Mouse (Mus musculus) spleen, postnatal 0 days (tissue): ENCODE data around the gene Bag6. TPM values are rescaled to one million over a fixed set of nuclear protein-coding genes. Genes with fewer than 3 reads are reported as not detected.

ENCODE experiments used
- polyA plus RNA-seq: library from polyadenylated mRNA; unstranded; fragments of >200 nt; fragmentation: Nextera tagmentation; extraction: Ambion mirVana; gene quantifications from 2 replicates; pipeline ENCODE4 v1.2.1, GENCODE M21; 2015

The Bag6 gene
- polyA plus RNA-seq, 1 experiment from 2014 or later: 32.4 TPM

Other genes starting within 250 kb of the Bag6 start
- gene C2, start 236.9 kb upstream of the Bag6 start, polyA plus RNA-seq: 7.5 and 11.8 TPM in 2 replicates
- gene Ehmt2, start 236.7 kb upstream of the Bag6 start, polyA plus RNA-seq: 26.6 and 32.9 TPM in 2 replicates
- 0.08 and 0.25 TPM in 2 replicates for gene Slc44a4, start 220.7 kb upstream of the Bag6 start, polyA plus RNA-seq
- gene Neu1, start 203.9 kb upstream of the Bag6 start, polyA plus RNA-seq: 15.6 and 21.0 TPM in 2 replicates
- gene Hspa1b, start 175.9 kb upstream of the Bag6 start, polyA plus RNA-seq: 0.13 and 0.32 TPM in 2 replicates
- gene Gm20481, start 165.3 kb upstream of the Bag6 start, polyA plus RNA-seq: not detected in 2 replicates
- gene Hspa1a, start 163.0 kb upstream of the Bag6 start, polyA plus RNA-seq: 1.7 and 1.8 TPM in 2 replicates
- 0.23 and 0.30 TPM in 2 replicates for gene Hspa1l, start 162.5 kb upstream of the Bag6 start, polyA plus RNA-seq
- gene Lsm2, start 153.3 kb upstream of the Bag6 start, polyA plus RNA-seq: 138 and 160 TPM in 2 replicates
- 104 and 108 TPM in 2 replicates for gene Vars, start 134.2 kb upstream of the Bag6 start, polyA plus RNA-seq
- gene Vwa7, start 118.6 kb upstream of the Bag6 start, polyA plus RNA-seq: 0.40 and 0.49 TPM in 2 replicates
- gene Sapcd1, start 107.2 kb upstream of the Bag6 start, polyA plus RNA-seq: 19.7 and 23.0 TPM in 2 replicates
- gene Msh5, start 88.4 kb upstream of the Bag6 start, polyA plus RNA-seq: 6.9 and 8.1 TPM in 2 replicates
- 245 and 258 TPM in 2 replicates for gene Clic1, start 85.2 kb upstream of the Bag6 start, polyA plus RNA-seq
- gene Ddah2, start 76.1 kb upstream of the Bag6 start, polyA plus RNA-seq: 52.0 and 69.5 TPM in 2 replicates
- gene Ly6g6c, start 69.8 kb upstream of the Bag6 start, polyA plus RNA-seq: 0.17 TPM in 1 of 2 replicates, not detected in the other
- gene Mpig6b, start 69.0 kb upstream of the Bag6 start, polyA plus RNA-seq: 2.5 and 3.1 TPM in 2 replicates
- 0.23 and 0.47 TPM in 2 replicates for gene Ly6g6e, start 58.3 kb upstream of the Bag6 start, polyA plus RNA-seq
- 1.2 and 2.1 TPM in 2 replicates for gene Ly6g6d, start 57.1 kb upstream of the Bag6 start, polyA plus RNA-seq
- gene Ly6g6f, start 49.6 kb upstream of the Bag6 start, polyA plus RNA-seq: 1.4 and 2.2 TPM in 2 replicates
- gene Abhd16a, start 45.9 kb upstream of the Bag6 start, polyA plus RNA-seq: 101 and 108 TPM in 2 replicates
- not detected in 2 replicates for gene Ly6g5c, start 26.9 kb upstream of the Bag6 start, polyA plus RNA-seq
- gene Ly6g5b, start 19.8 kb upstream of the Bag6 start, polyA plus RNA-seq: 0.81 and 1.3 TPM in 2 replicates
- 19.0 and 20.3 TPM in 2 replicates for gene Gpank1, start 13.7 kb upstream of the Bag6 start, polyA plus RNA-seq
- 191 and 199 TPM in 2 replicates for gene Csnk2b, start 13.1 kb upstream of the Bag6 start, polyA plus RNA-seq
- 6.7 and 8.1 TPM in 2 replicates for gene D17H6S53E, start 8.8 kb upstream of the Bag6 start, polyA plus RNA-seq
- gene Apom, start 3.1 kb upstream of the Bag6 start, polyA plus RNA-seq: 0.17 and 0.64 TPM in 2 replicates
- gene Prrc2a, start 29.7 kb downstream of the Bag6 start, polyA plus RNA-seq: 85.1 and 90.0 TPM in 2 replicates
- 36.5 and 52.2 TPM in 2 replicates for gene Aif1, start 40.9 kb downstream of the Bag6 start, polyA plus RNA-seq
- gene Lst1, start 53.3 kb downstream of the Bag6 start, polyA plus RNA-seq: 93.5 and 134 TPM in 2 replicates
- 24.4 and 36.4 TPM in 2 replicates for gene Ltb, start 59.3 kb downstream of the Bag6 start, polyA plus RNA-seq
- 1.7 and 2.2 TPM in 2 replicates for gene Tnf, start 66.8 kb downstream of the Bag6 start, polyA plus RNA-seq
- gene Lta, start 70.2 kb downstream of the Bag6 start, polyA plus RNA-seq: 0.17 and 0.79 TPM in 2 replicates
- 0.82 and 2.5 TPM in 2 replicates for gene Gm16181, start 85.7 kb downstream of the Bag6 start, polyA plus RNA-seq
- gene Atp6v1g2, start 98.5 kb downstream of the Bag6 start, polyA plus RNA-seq: 2.3 and 2.4 TPM in 2 replicates
- gene Nfkbil1, start 100.6 kb downstream of the Bag6 start, polyA plus RNA-seq: 7.3 and 8.5 TPM in 2 replicates
- gene Ddx39b, start 106.6 kb downstream of the Bag6 start, polyA plus RNA-seq: 195 TPM in 2 replicates
- gene H2-D1, start 127.6 kb downstream of the Bag6 start, polyA plus RNA-seq: 356 and 410 TPM in 2 replicates
- gene H2-Q1, start 185.2 kb downstream of the Bag6 start, polyA plus RNA-seq: 0.05 TPM in 1 of 2 replicates, not detected in the other
- 0.10 and 0.35 TPM in 2 replicates for gene H2-Q2, start 207.1 kb downstream of the Bag6 start, polyA plus RNA-seq
- gene H2-Q4, start 244.4 kb downstream of the Bag6 start, polyA plus RNA-seq: 5.0 and 6.1 TPM in 2 replicates